Mouse (Mus musculus): ENCODE data around the gene Iqsec1. TPM values are rescaled to one million over a fixed set of nuclear protein-coding genes. Genes with fewer than 3 reads are reported as not detected.

Gene Iqsec1
- polyA plus RNA-seq, 1 experiment from 2014 or later = 9.8 TPM

DNA sequence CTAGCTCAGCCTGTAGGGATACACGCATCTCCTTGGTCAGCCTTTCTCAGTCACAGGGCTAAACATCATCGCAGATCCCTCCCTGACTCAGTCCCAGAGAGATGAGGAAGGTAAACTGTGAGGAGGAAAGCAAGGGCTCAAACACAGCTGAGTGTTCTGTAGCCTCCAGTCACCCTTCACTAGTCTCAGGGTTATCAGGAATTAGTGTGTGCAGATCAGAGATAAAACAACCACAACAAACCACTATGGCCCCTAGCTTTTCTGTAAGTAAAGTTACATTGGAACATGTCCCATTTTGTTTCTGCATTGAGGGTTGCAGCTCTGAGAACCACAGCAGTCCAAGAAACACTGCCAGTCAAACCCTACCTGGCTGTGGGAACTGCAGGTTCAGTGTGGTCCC is 148.5 kb downstream of the Iqsec1 start:
- 94% methylated on average over 2 of the region's 2 CpGs for WGBS
- H3K4me1 ChIP-seq (replicated peaks) = peaks cover 3% of the 10 kb centered on the region; the same call in 1 of the 2 replicates
- H3K27ac ChIP-seq = no peak overlapping the region
- no peak overlapping the region for H3K9ac ChIP-seq (replicated peaks)
- no peaks in the 10 kb centered on the region for H3K36me3 ChIP-seq
- H3K4me3 ChIP-seq (replicated peaks) = no peak overlapping the region
- no peak overlapping the region for H3K4me2 ChIP-seq
- H3K9me3 ChIP-seq = no peaks in the 10 kb centered on the region
- ATAC-seq (ENCODE audit: insufficient number of reproducible peaks, insufficient read depth, low FRiP score, low TSS enrichment, low read depth) = no peak
- H3K27me3 ChIP-seq = no peaks in the 10 kb centered on the region

DNA sequence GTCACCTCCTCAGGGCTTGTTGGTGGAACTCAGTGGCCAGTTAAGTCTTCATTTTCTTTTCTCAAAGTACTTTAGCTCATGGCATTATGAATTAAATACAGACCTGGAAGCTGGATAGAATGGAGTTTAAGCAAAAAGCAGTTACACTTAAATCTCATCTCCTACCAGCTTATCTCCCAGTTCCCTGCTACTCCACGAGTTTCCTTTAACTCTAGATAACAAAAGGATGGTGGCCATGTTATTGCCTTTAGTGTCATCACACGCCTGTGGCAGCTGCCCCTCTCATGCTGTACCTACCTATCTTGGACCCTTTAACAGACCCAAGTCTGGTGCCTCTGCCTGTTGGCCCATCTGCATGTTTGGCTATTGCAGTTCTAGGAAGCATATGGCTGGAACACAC is 151.7 kb downstream of the Iqsec1 start:
- no peaks in the 10 kb centered on the region for H3K9me3 ChIP-seq
- no peak overlapping the region for H3K27ac ChIP-seq
- H3K4me2 ChIP-seq = no peak overlapping the region
- ATAC-seq (ENCODE audit: insufficient number of reproducible peaks, insufficient read depth, low FRiP score, low TSS enrichment, low read depth) = no peak
- no peaks in the 10 kb centered on the region for H3K27me3 ChIP-seq
- H3K9ac ChIP-seq (replicated peaks) = no peak overlapping the region
- no peak overlapping the region for H3K4me3 ChIP-seq (replicated peaks)
- H3K36me3 ChIP-seq = no peaks in the 10 kb centered on the region
- 65% methylated on average over 2 of the region's 2 CpGs for WGBS
- H3K4me1 ChIP-seq (replicated peaks) = peaks cover 3% of the 10 kb centered on the region; the same call in 1 of the 2 replicates

DNA sequence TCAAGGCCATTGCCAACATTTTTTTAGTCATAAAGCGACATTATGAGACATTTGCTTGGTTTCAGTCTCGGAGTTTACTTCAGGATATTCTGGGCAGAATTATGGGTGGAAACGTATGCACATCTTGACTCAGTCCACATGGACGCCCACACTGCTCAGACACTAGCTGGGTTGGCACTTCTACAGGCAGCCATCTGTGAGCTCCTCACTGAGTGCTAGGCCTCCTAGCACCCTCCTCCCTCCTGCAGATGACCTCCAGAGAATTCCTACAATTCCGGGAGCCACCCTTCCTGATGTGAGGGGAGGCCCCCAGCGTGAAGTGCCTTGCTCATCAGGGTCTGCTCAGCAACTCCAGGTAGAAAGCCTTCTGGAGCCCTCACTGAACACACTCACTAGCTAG is 158.9 kb downstream of the Iqsec1 start:
- Histone ChIP-seq H3K9me3 (no peaks in the 10 kb centered on the region), H3K9ac (replicated peaks) (no peak overlapping the region), H3K27me3 (no peaks in the 10 kb centered on the region), H3K4me2 (no peak overlapping the region), H3K36me3 (no peaks in the 10 kb centered on the region), H3K4me1 (replicated peaks) (no peaks in the 10 kb centered on the region), H3K4me3 (replicated peaks) (no peak overlapping the region), H3K27ac (no peak overlapping the region)
- ATAC-seq (ENCODE audit: insufficient number of reproducible peaks, insufficient read depth, low FRiP score, low TSS enrichment, low read depth) = no peak
- WGBS = 78% methylated on average over 6 of the region's 6 CpGs

DNA sequence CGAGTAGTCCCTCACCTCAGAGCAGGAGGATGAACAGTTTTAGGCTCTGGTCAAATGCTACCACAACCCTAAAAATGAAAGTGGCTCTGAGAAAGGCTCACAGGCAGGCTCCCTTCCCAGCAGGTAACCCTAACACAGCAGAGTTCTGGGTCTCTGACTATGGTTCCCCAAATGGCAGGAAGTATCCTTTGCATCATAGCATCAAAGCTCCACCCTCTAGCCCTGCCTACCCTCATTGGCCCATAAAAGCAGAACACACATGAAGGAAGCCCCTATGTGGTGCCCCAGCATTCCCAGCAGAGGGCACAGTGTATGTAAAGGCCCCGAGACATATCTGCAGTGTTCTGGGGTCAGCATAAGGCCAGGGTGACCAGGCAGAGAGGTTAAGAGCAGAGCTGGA is 163.4 kb downstream of the Iqsec1 start:
- Histone ChIP-seq H3K4me2 (no peak overlapping the region), H3K9ac (replicated peaks) (no peak overlapping the region), H3K27me3 (no peaks in the 10 kb centered on the region), H3K9me3 (no peaks in the 10 kb centered on the region), H3K4me1 (replicated peaks) (no peaks in the 10 kb centered on the region), H3K36me3 (no peaks in the 10 kb centered on the region), H3K27ac (no peak overlapping the region), H3K4me3 (replicated peaks) (no peak overlapping the region)
- WGBS = 75% methylated on average over 2 of the region's 2 CpGs
- ATAC-seq (ENCODE audit: insufficient number of reproducible peaks, insufficient read depth, low FRiP score, low TSS enrichment, low read depth) = no peak

DNA sequence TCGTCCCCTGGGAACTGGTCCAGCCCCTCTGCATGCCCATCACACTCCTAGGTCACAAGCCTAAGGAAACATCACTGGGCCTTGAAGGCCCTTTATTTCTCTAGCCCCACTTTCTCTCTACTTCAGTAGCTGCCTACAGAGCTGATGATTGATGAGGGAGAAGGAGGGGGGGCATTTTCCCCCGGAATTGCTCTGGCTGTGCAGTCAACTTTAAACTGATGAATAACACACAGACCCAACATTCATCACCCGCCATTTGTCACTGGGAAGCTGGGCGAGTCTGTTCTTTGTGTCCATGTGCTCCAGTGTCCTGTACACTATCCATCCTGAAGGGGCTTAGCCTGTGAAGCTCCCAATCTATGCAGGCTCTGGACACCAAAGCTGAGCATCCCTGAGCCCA is 165.2 kb downstream of the Iqsec1 start:
- no peak overlapping the region for H3K9ac ChIP-seq (replicated peaks)
- WGBS = 41% methylated on average over 4 of the region's 4 CpGs
- ATAC-seq (ENCODE audit: insufficient number of reproducible peaks, insufficient read depth, low FRiP score, low TSS enrichment, low read depth) = no peak
- H3K36me3 ChIP-seq = no peaks in the 10 kb centered on the region
- no peaks in the 10 kb centered on the region for H3K9me3 ChIP-seq
- no peak overlapping the region for H3K4me3 ChIP-seq (replicated peaks)
- H3K4me1 ChIP-seq (replicated peaks) = no peaks in the 10 kb centered on the region
- no peaks in the 10 kb centered on the region for H3K27me3 ChIP-seq
- no peak overlapping the region for H3K27ac ChIP-seq
- H3K4me2 ChIP-seq = no peak overlapping the region

DNA sequence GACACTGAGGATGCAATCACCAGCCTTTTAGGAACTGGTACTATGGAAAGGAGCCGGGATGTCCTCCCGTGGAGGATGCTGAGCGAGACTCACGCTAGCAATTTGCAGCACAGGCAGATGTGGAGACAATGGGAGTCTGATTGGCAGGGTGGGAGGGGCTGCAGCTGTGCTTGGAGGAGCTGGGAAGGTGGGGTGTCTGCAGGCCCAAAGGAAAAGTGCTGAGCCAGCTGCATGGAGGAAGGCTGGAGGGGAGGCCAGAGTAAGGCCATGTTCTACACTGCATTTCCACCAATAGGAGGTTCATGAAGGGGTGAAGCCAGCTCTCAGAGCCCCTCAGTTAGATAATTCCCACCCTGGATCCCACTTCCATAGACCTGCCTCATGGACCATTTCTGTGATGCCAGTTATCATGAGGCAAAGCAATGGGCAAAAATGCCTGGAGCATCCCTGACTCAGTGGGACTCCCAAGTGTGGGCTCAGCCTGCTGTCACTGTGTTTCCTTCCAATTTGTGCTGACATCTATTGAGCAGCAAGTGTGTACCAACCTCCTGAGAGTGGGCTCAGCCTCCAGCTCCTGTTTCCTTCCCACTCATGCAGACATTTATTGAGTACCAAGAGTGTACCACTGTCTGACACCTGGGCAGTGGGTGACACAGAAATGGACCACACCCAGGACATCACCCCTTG is 166.4 kb downstream of the Iqsec1 start:
- 69% methylated on average over 4 of the region's 4 CpGs for WGBS

DNA sequence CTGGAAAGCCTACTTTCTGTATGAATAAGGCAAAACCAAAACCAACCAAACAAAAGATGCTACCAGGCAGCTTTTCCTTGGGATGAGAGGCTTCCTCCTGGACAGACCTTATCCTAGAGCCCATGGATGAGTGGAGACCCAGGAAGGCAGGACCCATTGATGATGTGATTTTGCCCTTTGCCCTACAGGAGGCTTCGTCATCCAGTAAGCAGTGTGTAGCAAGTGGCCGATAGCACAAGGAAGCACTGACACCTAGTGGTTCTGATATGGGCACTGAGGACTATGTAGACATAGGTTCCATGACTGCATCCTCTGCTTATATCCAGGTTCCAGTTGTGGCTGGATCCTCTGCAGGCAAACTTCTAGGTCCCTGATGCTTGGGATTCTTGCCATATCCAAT is 168.6 kb downstream of the Iqsec1 start:
- Histone ChIP-seq H3K36me3 (no peaks in the 10 kb centered on the region), H3K4me3 (replicated peaks) (no peak overlapping the region), H3K9me3 (no peaks in the 10 kb centered on the region), H3K4me1 (replicated peaks) (no peaks in the 10 kb centered on the region), H3K27me3 (no peaks in the 10 kb centered on the region), H3K9ac (replicated peaks) (no peak overlapping the region), H3K27ac (no peak overlapping the region), H3K4me2 (no peak overlapping the region)
- ATAC-seq (ENCODE audit: insufficient number of reproducible peaks, insufficient read depth, low FRiP score, low TSS enrichment, low read depth) = no peak
- WGBS = 68% methylated on average over 2 of the region's 2 CpGs

More for the DNA sequence above, 166.4 kb downstream of the Iqsec1 start:
- ATAC-seq (ENCODE audit: insufficient number of reproducible peaks, insufficient read depth, low FRiP score, low TSS enrichment, low read depth) = no peak
- Histone ChIP-seq H3K36me3 (no peaks in the 10 kb centered on the region), H3K9ac (replicated peaks) (no peak overlapping the region), H3K4me1 (replicated peaks) (no peaks in the 10 kb centered on the region), H3K4me2 (no peak overlapping the region), H3K9me3 (no peaks in the 10 kb centered on the region), H3K27me3 (no peaks in the 10 kb centered on the region), H3K4me3 (replicated peaks) (no peak overlapping the region), H3K27ac (no peak overlapping the region)

DNA sequence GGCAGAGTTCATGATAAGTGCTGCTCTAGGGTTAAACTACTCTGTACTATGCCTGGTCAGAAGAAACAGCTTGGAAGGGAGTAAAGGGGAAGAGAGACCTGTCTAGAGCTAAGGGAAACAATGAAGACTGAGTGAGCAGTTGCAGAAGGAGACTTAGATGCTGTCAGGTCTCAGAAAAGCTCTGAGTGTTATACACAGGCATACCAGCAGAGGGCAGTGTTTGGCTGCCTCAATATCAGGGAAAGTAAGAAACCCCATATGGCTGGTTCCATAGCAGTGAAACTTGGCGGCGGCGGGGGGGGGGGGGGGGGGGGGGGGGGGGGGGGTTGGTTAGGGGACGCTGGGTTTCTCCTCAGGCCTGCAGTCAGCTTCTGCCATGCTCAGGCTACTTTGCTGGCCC is 169.5 kb downstream of the Iqsec1 start:
- H3K4me1 ChIP-seq (replicated peaks) = no peaks in the 10 kb centered on the region
- no peak overlapping the region for H3K4me2 ChIP-seq
- H3K36me3 ChIP-seq = no peaks in the 10 kb centered on the region
- no peak overlapping the region for H3K9ac ChIP-seq (replicated peaks)
- no CpG with 5 or more reads among the region's 4 CpGs for WGBS
- H3K9me3 ChIP-seq = no peaks in the 10 kb centered on the region
- H3K4me3 ChIP-seq (replicated peaks) = no peak overlapping the region
- ATAC-seq (ENCODE audit: insufficient number of reproducible peaks, insufficient read depth, low FRiP score, low TSS enrichment, low read depth) = no peak
- 0 out of 2 replicates have a peak, but pooled peaks cover 5% of the 10 kb centered on the region for H3K27me3 ChIP-seq
- H3K27ac ChIP-seq = no peak overlapping the region

DNA sequence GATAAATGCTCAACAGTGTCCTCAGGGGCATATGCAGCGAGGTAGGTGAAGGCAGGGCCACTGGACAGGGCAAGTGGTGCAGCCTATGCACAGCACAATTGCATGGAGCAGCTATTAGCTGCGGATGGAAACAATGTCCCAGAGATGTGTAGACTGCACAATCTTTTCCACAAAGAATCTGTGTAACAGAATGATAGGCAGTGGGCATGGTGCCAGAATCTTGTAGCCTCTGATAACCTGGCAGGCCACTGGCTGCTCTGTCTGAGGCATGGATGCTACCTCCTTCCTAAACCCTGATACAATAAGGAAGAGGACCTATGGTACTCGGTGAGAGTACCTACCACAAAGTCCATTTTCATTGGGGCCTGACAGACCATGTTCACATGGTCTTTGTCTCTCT is 171.9 kb downstream of the Iqsec1 start:
- Histone ChIP-seq H3K4me2 (no peak overlapping the region), H3K36me3 (no peaks in the 10 kb centered on the region), H3K4me1 (replicated peaks) (no peaks in the 10 kb centered on the region), H3K9ac (replicated peaks) (no peak overlapping the region), H3K4me3 (replicated peaks) (no peak overlapping the region), H3K27me3 (0 out of 2 replicates have a peak, but pooled peaks cover 5% of the 10 kb centered on the region), H3K9me3 (no peaks in the 10 kb centered on the region), H3K27ac (no peak overlapping the region)
- 81% methylated on average over 3 of the region's 3 CpGs for WGBS
- ATAC-seq (ENCODE audit: insufficient number of reproducible peaks, insufficient read depth, low FRiP score, low TSS enrichment, low read depth) = no peak

DNA sequence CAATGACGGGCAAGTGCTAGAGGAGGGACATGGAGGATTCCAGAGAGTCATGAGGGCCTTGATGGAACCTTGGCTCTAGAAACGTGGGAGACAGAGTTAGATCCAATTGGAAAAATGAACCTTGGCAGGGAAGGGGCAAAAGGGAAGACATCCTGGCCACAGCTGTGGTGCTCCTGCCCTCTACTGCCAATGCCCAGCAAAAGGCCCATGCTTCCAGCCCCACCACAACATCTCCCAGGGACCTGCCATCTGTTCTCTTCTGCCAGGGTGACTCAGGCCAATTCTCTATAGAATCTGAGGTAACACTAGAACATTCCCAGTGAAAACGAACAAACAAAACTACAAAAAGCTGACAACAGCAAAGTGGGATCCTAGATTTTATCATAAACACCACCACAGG is 173.1 kb downstream of the Iqsec1 start:
- WGBS = 66% methylated on average over 3 of the region's 3 CpGs
- H3K4me3 ChIP-seq (replicated peaks) = no peak overlapping the region
- no peaks in the 10 kb centered on the region for H3K9me3 ChIP-seq
- H3K4me1 ChIP-seq (replicated peaks) = peaks cover 3% of the 10 kb centered on the region
- no peak overlapping the region for H3K27ac ChIP-seq
- 0 out of 2 replicates have a peak, but pooled peaks cover 7% of the 10 kb centered on the region for H3K27me3 ChIP-seq
- ATAC-seq (ENCODE audit: insufficient number of reproducible peaks, insufficient read depth, low FRiP score, low TSS enrichment, low read depth) = no peak
- H3K36me3 ChIP-seq = no peaks in the 10 kb centered on the region
- no peak overlapping the region for H3K4me2 ChIP-seq
- no peak overlapping the region for H3K9ac ChIP-seq (replicated peaks)

DNA sequence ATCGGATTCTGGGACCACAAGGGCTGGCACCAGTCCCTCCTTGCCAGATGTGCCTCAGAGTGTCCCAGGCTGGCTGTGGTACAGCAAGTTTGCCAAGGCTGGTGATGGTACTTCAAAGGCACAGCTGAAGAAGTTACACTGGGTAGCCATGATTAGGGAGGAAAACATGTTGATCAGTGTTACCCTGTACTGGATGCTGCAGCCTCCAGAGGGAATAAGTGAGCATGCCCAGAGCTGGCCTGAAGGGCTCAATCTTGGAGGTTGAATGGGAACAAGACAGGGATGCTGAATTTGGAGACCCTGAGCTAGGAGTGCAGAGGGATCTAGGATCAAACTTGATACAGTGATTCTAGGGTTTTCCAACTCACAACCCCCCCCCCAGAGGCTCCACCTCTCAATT is 175.0 kb downstream of the Iqsec1 start:
- H3K36me3 ChIP-seq = no peaks in the 10 kb centered on the region
- no peak overlapping the region for H3K4me2 ChIP-seq
- no peak overlapping the region for H3K9ac ChIP-seq (replicated peaks)
- peaks cover 18% of the 10 kb centered on the region for H3K4me1 ChIP-seq (replicated peaks)
- WGBS = 78% methylated on average over 1 of the region's 1 CpGs
- H3K27ac ChIP-seq = no peak overlapping the region
- no peaks in the 10 kb centered on the region for H3K9me3 ChIP-seq
- H3K27me3 ChIP-seq = 0 out of 2 replicates have a peak, but pooled peaks cover 8% of the 10 kb centered on the region
- no peak overlapping the region for H3K4me3 ChIP-seq (replicated peaks)
- ATAC-seq (ENCODE audit: insufficient number of reproducible peaks, insufficient read depth, low FRiP score, low TSS enrichment, low read depth) = no peak

DNA sequence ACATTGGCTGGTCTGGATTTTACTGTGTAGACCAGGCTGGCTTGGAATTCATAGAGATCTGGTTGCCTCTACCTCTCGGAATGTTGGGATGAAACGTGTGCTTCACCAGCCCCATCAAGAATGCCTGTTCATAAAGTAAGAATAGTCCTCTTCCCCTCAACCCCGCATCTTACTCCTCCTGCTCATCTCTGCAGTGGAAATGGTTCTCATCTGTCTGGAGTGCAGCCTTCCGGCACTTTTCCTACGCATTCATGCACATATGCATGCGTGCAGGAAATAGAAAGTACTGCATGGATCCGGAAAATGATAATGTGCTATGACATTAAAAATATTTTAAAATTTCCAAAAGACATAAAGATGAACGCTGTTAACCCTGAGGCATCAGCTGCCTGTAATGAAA is 175.9 kb downstream of the Iqsec1 start:
- ATAC-seq (ENCODE audit: insufficient number of reproducible peaks, insufficient read depth, low FRiP score, low TSS enrichment, low read depth) = no peak
- Histone ChIP-seq H3K4me3 (replicated peaks) (no peak overlapping the region), H3K9ac (replicated peaks) (no peak overlapping the region), H3K27ac (no peak overlapping the region), H3K9me3 (no peaks in the 10 kb centered on the region), H3K4me2 (no peak overlapping the region), H3K36me3 (no peaks in the 10 kb centered on the region), H3K27me3 (0 out of 2 replicates have a peak, but pooled peaks cover 8% of the 10 kb centered on the region), H3K4me1 (replicated peaks) (peaks cover 24% of the 10 kb centered on the region)
- 82% methylated on average over 8 of the region's 8 CpGs for WGBS
